Mouse (Mus musculus): ENCODE measurements at regions not wholly inside any gene's neighbourhood (a gene's known extent, or its start where the extent isn't known, plus 50 kb on each side); places are given as distances from the start of the nearest gene placed in this dataset.
A peak's percentile ranks its signal among the peaks of the same experiment; 100 is the strongest.
"Not testable (repeated sequence)": the region's sequence is repeated elsewhere in the genome, so short reads cannot be mapped to it uniquely, and the experiment has no call there.

DNA sequence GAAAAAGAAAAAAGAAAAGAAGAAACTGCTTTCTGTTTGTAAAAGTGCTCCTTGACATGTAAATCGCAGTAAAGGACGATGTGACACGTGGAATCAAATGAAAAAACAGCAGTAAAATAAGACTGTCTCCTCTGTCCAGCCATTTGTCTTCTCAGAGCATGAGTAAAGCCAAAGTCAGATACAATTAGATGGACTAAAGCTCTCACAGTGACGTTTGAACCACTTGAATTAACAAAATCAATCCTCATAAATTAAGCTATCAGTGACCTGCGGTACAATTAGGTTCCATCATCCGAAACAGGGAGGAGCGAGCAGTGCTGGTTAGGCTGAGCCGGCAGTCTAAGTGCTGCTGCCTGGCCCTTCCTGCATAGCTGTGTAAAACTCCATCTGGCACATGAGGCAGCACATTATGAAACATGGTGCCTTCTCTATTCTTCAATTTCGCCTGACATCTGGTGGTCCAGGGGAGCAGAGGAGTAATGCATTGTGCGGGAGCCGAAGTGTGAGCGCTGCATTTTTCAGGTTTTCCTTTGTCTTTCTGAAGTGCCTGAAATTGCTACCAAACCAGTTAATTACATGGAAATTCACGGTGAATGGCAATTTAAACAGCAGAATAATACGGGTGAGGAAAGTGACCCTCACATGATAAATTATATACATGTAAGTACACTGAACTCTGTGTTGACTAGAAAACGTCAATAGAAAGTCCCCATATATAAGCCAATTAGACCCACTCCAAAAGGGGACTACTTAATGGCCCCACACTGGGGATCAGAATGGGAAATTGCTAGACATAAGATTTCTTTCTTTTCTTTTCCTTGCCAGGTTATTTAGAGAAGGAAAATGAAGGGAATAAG lies 118.1 kb downstream of the Mmrn1 start:
- peak; percentile 68 for DNase-seq (ENCODE audit: low spot score)

DNA sequence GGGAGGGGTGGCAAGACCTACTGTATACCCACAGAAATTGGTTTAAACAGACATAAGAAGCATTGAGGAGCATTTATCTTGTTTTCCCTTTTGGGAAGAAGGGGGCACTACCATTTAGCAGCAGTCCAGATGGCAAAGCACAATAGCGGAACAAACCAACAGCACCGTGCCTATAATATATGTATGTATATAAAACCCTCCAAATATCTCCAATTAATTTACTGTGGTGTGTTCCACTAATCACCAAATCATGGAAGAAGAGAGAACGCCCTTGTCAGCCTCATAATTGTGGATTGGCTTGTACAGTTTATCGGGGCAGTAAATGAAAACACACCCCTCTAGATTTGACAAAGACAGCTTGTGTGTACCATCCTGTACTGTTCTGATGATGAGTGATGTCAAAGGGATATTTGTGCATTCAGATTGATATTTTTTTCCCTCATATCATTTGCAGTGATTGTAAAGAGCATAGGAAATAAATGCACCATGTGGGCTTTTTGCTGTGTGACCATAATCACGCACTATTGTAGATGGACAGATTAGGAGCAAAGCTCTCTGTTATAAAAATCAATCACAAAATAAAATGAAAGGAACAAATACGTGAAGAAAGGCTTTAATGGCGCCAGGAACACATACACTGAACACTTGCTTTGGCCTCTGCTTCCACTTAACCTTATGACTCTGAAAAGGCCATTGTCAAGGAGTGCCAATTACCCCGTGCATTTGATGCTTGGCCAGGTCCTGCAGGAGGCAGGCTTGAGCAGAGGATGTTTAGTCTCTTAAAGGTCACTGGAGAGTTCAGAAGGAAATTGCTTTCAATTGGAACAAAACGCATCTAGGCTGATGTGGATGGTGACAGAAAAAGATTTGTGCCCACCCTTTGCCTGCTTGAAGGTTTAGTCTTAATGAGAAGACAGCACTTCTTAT lies 119.0 kb downstream of the Mmrn1 start:
- DNase-seq (ENCODE audit: low spot score), result peak; percentile 65

DNA sequence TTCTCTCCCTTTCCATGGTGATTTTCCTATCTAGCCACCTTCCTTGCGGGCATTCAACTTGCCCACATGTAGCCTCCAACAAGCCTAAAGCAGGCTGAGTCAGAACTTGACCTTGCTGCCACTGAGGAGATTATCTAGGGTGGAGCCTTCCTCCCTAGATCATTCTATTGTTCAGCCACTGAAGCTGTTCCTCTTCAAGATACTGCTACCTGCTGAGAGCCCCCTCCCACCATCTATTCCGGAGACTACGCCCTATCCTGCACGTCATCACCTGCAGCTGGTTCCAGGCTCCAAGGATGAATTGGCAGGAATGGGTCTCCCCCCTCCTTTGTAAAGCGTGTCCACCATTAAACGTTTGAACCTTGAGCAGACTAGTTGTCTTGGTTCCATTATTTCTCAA lies 122.9 kb downstream of the Mmrn1 start:
- not testable (repeated sequence) for DNase-seq (ENCODE audit: low spot score)

DNA sequence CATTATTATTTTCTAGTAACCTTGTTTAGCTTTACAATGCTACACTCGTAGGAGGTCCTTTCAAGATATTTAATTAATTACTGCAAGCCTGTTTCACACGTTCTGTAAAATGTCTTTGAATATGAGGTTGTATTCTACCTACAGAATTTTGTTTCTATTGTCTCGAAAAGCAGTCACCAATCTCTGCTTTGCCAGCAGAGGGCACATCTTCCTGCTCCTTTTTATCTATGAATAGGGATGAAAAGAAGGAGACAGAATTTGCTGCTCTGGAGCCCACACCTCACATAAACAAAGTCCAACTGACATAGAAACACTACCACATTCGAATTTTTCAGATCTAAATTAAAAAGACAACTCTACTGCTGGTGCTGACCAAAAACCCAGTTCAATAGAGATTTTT lies 117.0 kb upstream of the Ccser1 start:
- peak; percentile 67 for DNase-seq (ENCODE audit: low spot score)

DNA sequence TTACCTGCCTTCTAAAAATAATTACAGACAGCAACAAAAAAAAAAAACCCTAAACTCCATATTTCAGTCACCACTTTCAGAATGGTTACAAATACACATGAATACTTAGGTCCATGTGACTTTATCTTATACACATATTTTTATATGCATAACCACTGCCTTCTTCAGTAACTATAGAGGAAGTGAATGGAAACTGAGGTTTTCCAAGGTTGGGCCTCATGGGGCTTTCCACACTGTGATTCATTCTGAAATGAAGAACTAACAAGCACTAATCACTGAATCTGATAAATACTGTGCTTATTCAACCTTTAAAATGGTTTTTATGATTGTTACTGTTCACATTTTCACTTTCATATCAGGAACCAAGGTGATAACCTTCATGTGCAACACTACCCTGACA lies 114.4 kb upstream of the Ccser1 start:
- no peak for DNase-seq (ENCODE audit: low spot score)

- DNase-seq (ENCODE audit: low spot score), result peak; percentile 34
These were observed 113.4 kb upstream of the Ccser1 start for GRCm38 (mm10) chr6:61066501-61067282.

- DNase-seq (ENCODE audit: low spot score), result peak; percentile 64
These were observed 112.6 kb upstream of the Ccser1 start for GRCm38 (mm10) chr6:61067355-61068116.

- peak; percentile 32 for DNase-seq (ENCODE audit: low spot score)
These were observed 112.0 kb upstream of the Ccser1 start for GRCm38 (mm10) chr6:61068117-61068489.

GRCm38 (mm10) chr6:61073267-61073666 lies 106.9 kb upstream of the Ccser1 start:
- DNase-seq (ENCODE audit: low spot score), result no peak

- no peak for DNase-seq (ENCODE audit: low spot score)
These were observed 106.3 kb upstream of the Ccser1 start for GRCm38 (mm10) chr6:61073794-61074193.

- no peak for DNase-seq (ENCODE audit: low spot score)
These were observed 105.4 kb upstream of the Ccser1 start for GRCm38 (mm10) chr6:61074700-61075099.

- DNase-seq (ENCODE audit: low spot score), result no peak
These were observed 101.6 kb upstream of the Ccser1 start for GRCm38 (mm10) chr6:61078559-61078958.

- no peak for DNase-seq (ENCODE audit: low spot score)
These were observed 99.5 kb upstream of the Ccser1 start for GRCm38 (mm10) chr6:61080661-61081060.

DNA sequence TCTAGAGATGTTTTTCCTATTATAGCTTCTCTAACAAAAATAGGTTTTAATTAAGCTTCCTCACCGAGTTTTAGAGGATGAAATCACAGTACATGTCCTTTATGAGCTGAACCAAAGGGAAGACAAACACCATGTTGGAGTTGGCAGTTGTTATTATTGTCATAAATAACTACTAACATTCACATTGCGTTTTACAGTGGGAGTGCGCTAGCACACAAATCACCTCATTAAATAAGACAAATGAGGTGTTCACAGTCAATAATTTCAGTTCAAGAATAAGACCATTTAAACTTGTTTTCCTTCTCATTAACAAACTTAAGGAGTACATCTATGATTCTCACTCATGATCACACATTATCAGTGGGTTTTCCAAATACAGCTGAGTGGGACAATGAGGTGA lies 96.8 kb upstream of the Ccser1 start:
- DNase-seq (ENCODE audit: low spot score), result no peak

- DNase-seq (ENCODE audit: low spot score), result no peak
These were observed 80.7 kb upstream of the Ccser1 start for GRCm38 (mm10) chr6:61099348-61099981.

DNA sequence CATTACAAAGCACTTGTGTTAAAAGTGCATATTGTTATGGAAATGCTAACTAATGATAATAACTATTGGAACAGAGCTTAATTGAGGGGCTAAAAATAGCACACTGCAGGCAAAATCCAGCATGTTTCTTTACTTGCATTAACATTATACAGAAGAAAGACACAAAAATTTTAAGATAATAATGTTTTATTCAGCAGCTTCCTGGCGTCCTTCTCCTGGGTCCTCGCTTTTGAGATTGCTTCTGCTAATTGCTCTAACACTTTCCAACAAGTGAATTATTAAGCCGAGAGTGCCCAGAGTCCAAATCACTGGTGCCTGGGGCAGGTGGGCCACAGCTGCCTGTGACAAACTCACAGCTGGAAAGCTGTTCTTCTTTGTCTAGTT lies 80.2 kb upstream of the Ccser1 start:
- DNase-seq (ENCODE audit: low spot score), result no peak

DNA sequence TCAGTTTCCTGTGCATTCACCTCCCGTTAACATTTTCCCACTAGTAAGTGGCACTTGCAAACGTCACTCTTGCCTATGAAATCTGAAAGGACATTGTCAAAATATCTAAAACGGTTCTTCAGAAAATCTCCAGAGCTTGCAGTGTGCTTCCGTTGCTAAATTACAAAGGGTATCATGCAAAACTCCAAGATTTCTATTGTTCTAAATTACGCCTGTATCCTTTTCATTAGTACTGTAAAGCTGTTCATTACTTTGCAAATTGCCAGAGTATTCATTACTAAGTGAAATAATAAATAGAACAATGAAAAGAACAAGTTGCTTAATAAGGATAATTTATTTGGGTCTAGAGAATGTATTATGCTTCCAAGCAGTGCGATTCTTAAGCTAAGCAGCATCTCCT lies 78.2 kb upstream of the Ccser1 start:
- no peak for DNase-seq (ENCODE audit: low spot score)

DNA sequence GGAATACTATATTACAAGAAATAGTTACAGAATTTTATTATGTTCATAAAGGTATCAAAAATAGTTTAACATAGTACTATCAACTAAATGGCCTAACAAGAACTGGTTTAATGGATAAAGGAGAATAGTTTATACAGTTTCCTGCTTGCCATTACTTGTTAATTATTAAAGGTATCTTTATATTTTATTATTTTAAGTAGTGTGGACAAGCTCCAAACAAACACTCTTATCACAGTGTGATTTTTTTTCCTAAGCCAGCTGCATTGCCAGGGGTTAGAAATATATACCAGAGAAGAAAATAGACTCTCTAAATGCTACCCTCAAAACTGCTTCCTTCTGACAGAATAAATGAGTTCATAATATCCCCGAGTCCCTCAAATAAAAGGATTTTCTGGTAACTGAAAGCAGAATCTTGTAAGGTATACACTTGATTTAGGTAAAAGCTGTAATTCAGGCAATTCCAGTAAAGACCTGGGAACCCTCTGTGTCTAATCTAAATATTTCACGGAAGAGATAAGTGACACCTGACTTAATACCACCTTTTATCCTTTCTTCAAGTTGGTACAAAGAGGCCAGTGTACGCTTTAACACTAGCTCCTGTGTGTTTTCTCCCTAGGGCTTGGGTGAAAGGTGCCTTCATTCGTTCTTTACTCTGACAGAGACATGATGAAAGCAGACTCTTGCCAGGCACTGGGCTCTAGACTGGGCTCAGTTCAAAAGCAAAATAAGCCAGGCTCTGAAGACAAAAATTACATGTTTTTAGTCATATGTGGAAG lies 76.5 kb upstream of the Ccser1 start:
- DNase-seq (ENCODE audit: low spot score), result no peak

DNA sequence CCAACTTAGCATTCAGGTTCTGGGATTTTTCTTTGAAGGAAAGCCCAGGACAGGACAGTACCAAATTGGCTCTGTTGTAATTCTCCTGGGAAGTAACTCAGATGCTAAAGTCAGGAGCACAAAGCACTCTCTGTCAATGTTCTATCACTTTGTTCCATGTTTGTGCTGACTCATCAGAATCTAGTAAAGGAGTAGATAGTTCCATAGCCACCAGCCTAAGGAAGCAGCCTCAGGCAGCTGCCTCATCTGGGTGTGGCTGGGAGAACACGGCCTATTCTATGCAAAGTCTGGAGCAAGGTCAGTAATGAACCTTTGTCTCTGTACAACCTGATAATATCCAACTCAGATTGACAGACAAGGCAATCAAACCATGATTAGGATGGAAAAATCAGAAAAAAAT lies 64.9 kb upstream of the Ccser1 start:
- DNase-seq (ENCODE audit: low spot score), result no peak

DNA sequence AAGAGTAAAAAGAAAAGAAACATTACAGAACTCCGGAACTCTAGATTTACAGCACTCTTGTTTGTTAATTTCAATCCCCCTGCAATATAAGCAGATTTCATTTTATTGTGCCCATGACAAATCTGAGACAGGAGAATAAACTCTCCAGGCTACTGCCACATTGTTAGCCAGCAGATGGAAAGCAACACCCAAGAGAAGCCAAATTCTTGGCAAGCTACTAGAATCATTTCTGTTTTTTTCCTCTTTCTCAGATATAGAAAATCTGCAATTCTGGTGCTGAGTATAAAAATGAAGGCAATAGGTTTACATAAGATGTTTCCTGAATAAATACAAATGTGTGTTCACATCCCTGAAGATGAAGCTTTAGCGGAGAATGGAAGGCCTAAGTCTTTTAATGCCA lies 60.5 kb upstream of the Ccser1 start:
- no peak for DNase-seq (ENCODE audit: low spot score)
